In genomic region chr11:113554194-113554593, GRCm38 (mm10) we compare ENCODE assay signal across 13 mouse cellular contexts.
DNase-seq lines count a peak whose midpoint lies in the region; ATAC-seq and TF ChIP-seq lines count a peak whose summit lies in the region.
"Had no signal": no experiment of that assay in that cellular context is flagged by ENCODE, and none has a peak within 500 bp of the region (broad histone marks: within the 10 kb centered on the region; RNA-seq: fewer than 3 reads in every experiment).

No protein-coding gene starts in this region.

- H3K4me3 ChIP-seq in hindbrain, embryonic 14.5 days (replicated peaks; ENCODE audit: low read length), result no peak overlapping the region
- H3K4me3 ChIP-seq in hindbrain, embryonic 11.5 days (ENCODE audit: low read depth, low read length), result no peak overlapping the region
- H3K4me3 ChIP-seq in hindbrain, embryonic 16.5 days (ENCODE audit: low read length), result no peak overlapping the region
- no peak overlapping the region for H3K4me3 ChIP-seq in intestine, postnatal 0 days (ENCODE audit: low read depth, low read length)
- H3K4me3 ChIP-seq: embryonic facial prominence, embryonic 13.5 days; heart, embryonic 13.5 days; limb, embryonic 13.5 days; lung, embryonic 15.5 days had no signal

- TF ChIP-seq CTCF in intestine, postnatal 0 days (IDR thresholded peaks at IDR 0.05; ENCODE audit: low read depth), result no peak

- H3K36me3 ChIP-seq in hindbrain, embryonic 14.5 days (replicated peaks; ENCODE audit: control insufficient read depth, insufficient read depth), result no peaks in the 10 kb centered on the region
- H3K36me3 ChIP-seq in hindbrain, embryonic 11.5 days (ENCODE audit: control insufficient read depth, insufficient read depth, low read length), result no peaks in the 10 kb centered on the region
- H3K36me3 ChIP-seq in hindbrain, embryonic 16.5 days (ENCODE audit: control insufficient read depth, insufficient read depth, low read length), result no peaks in the 10 kb centered on the region
- no peaks in the 10 kb centered on the region; the same call in 1 of the 2 replicates for H3K36me3 ChIP-seq in intestine, postnatal 0 days (ENCODE audit: control insufficient read depth, insufficient read depth)
- H3K36me3 ChIP-seq: embryonic facial prominence, embryonic 13.5 days; heart, embryonic 13.5 days; lung, embryonic 15.5 days had no signal

- H3K4me1 ChIP-seq in hindbrain, embryonic 14.5 days (replicated peaks; ENCODE audit: control insufficient read depth, insufficient read depth, low read length), result peaks cover 30% of the 10 kb centered on the region
- 0 out of 2 replicates have a peak, but pooled peaks cover 2% of the 10 kb centered on the region for H3K4me1 ChIP-seq in hindbrain, embryonic 11.5 days (replicated peaks; ENCODE audit: control insufficient read depth, insufficient read depth, low read length)
- peaks cover 20% of the 10 kb centered on the region for H3K4me1 ChIP-seq in hindbrain, embryonic 16.5 days (ENCODE audit: control insufficient read depth, insufficient read depth, low read depth, low read length)
- H3K4me1 ChIP-seq in intestine, postnatal 0 days (replicated peaks; ENCODE audit: control insufficient read depth, insufficient read depth, low read length), result no peaks in the 10 kb centered on the region
- H3K4me1 ChIP-seq: heart, embryonic 13.5 days; lung, embryonic 15.5 days had no signal

- no peaks in the 10 kb centered on the region for H3K27me3 ChIP-seq in hindbrain, embryonic 14.5 days (ENCODE audit: control insufficient read depth, insufficient read depth, low read length)
- H3K27me3 ChIP-seq in hindbrain, embryonic 11.5 days (ENCODE audit: control insufficient read depth, insufficient read depth, low read length), result no peaks in the 10 kb centered on the region
- H3K27me3 ChIP-seq in hindbrain, embryonic 16.5 days (replicated peaks; ENCODE audit: control insufficient read depth, insufficient read depth, low read length), result no peaks in the 10 kb centered on the region
- no peaks in the 10 kb centered on the region for H3K27me3 ChIP-seq in intestine, postnatal 0 days (replicated peaks; ENCODE audit: control insufficient read depth, insufficient read depth, low read length)
- H3K27me3 ChIP-seq: embryonic facial prominence, embryonic 13.5 days; heart, embryonic 13.5 days; limb, embryonic 13.5 days; lung, embryonic 15.5 days had no signal

- no peak overlapping the region for H3K4me2 ChIP-seq in hindbrain, embryonic 14.5 days (replicated peaks)
- H3K4me2 ChIP-seq in hindbrain, embryonic 11.5 days (replicated peaks; ENCODE audit: low read depth, low read length), result no peak overlapping the region
- H3K4me2 ChIP-seq in hindbrain, embryonic 16.5 days (ENCODE audit: low read length), result no peak overlapping the region
- H3K4me2 ChIP-seq in intestine, postnatal 0 days (replicated peaks; ENCODE audit: low read depth), result no peak overlapping the region
- H3K4me2 ChIP-seq: embryonic facial prominence, embryonic 13.5 days; heart, embryonic 13.5 days; limb, embryonic 13.5 days; lung, embryonic 15.5 days had no signal

- H3K27ac ChIP-seq in hindbrain, embryonic 14.5 days, result peak overlapping the region; percentile 68
- no peak overlapping the region for H3K27ac ChIP-seq in hindbrain, embryonic 11.5 days (ENCODE audit: low read depth, low read length)
- H3K27ac ChIP-seq in hindbrain, embryonic 16.5 days (ENCODE audit: low read depth, low read length), result peak overlapping the region; percentile 29
- no peak overlapping the region for H3K27ac ChIP-seq in intestine, postnatal 0 days (ENCODE audit: low read depth, low read length)
- H3K27ac ChIP-seq: embryonic facial prominence, embryonic 13.5 days; heart, embryonic 13.5 days; limb, embryonic 13.5 days; lung, embryonic 15.5 days had no signal

- 74% methylated on average over 7 of the region's 7 CpGs for WGBS in hindbrain, embryonic 14.5 days
- WGBS in hindbrain, embryonic 11.5 days, result 89% methylated on average over 7 of the region's 7 CpGs
- 67% methylated on average over 7 of the region's 7 CpGs for WGBS in hindbrain, embryonic 16.5 days
- WGBS in intestine, postnatal 0 days, result 88% methylated on average over 7 of the region's 7 CpGs

- no peak for ATAC-seq in hindbrain, embryonic 14.5 days (ENCODE audit: low FRiP score)
- ATAC-seq in hindbrain, embryonic 11.5 days (ENCODE audit: low FRiP score), result no peak
- peak; percentile 58 for ATAC-seq in hindbrain, embryonic 16.5 days
- no peak for ATAC-seq in intestine, postnatal 0 days

- no peaks in the 10 kb centered on the region for H3K9me3 ChIP-seq in hindbrain, embryonic 14.5 days (ENCODE audit: control insufficient read depth, low read length)
- no peaks in the 10 kb centered on the region for H3K9me3 ChIP-seq in hindbrain, embryonic 11.5 days (ENCODE audit: control insufficient read depth, low read length)
- no peaks in the 10 kb centered on the region for H3K9me3 ChIP-seq in hindbrain, embryonic 16.5 days (ENCODE audit: control insufficient read depth, low read length)
- H3K9me3 ChIP-seq in intestine, postnatal 0 days (ENCODE audit: control insufficient read depth), result no peaks in the 10 kb centered on the region
- H3K9me3 ChIP-seq: embryonic facial prominence, embryonic 13.5 days; heart, embryonic 13.5 days; limb, embryonic 13.5 days; lung, embryonic 15.5 days had no signal

- H3K9ac ChIP-seq in hindbrain, embryonic 14.5 days, result no peak overlapping the region
- H3K9ac ChIP-seq in hindbrain, embryonic 11.5 days (ENCODE audit: low read depth, low read length), result no peak overlapping the region
- H3K9ac ChIP-seq in hindbrain, embryonic 16.5 days (ENCODE audit: low read depth, low read length), result no peak overlapping the region
- no peak overlapping the region for H3K9ac ChIP-seq in intestine, postnatal 0 days (ENCODE audit: low read depth, low read length)
- H3K9ac ChIP-seq: embryonic facial prominence, embryonic 13.5 days; heart, embryonic 13.5 days; limb, embryonic 13.5 days; lung, embryonic 15.5 days had no signal

- peak; percentile 61 for DNase-seq in hindbrain, embryonic 14.5 days (ENCODE audit: low spot score)
- no peak for DNase-seq in hindbrain, embryonic 11.5 days (ENCODE audit: low spot score)
- peak; percentile 29 for DNase-seq in urinary bladder, postnatal 14 days (ENCODE audit: low spot score)
- DNase-seq in urinary bladder, postnatal 10 days (ENCODE audit: low spot score), result no peak
- no peak for DNase-seq in heart, postnatal 4 days
- DNase-seq in gastrocnemius, postnatal 10 days, result no peak
- DNase-seq: kidney, postnatal 4 days had no signal

Comparison
In these comparisons a context has a peak if more than half of its experiments do, and no peak if none do; other contexts are left out.
1. DNase-seq: peak in hindbrain, embryonic 14.5 days (single experiment) and urinary bladder, postnatal 14 days (single experiment); none in hindbrain, embryonic 11.5 days (single experiment), urinary bladder, postnatal 10 days (single experiment), heart, postnatal 4 days (single experiment) and gastrocnemius, postnatal 10 days (single experiment).
2. H3K27ac ChIP-seq: peak in hindbrain, embryonic 14.5 days (single experiment) and hindbrain, embryonic 16.5 days (single experiment); none in hindbrain, embryonic 11.5 days (single experiment) and intestine, postnatal 0 days (single experiment).